In genomic region chr13:63187145-63188143, GRCm38 (mm10) we compare ENCODE assay signal across 9 mouse cellular contexts.
DNase-seq lines count a peak whose midpoint lies in the region; ATAC-seq lines count a peak whose summit lies in the region.
"Had no signal": no experiment of that assay in that cellular context is flagged by ENCODE, and none has a peak within 500 bp of the region (broad histone marks: within the 10 kb centered on the region; RNA-seq: fewer than 3 reads in every experiment).

No protein-coding gene starts in this region.

- H3K9ac ChIP-seq in lung, embryonic 15.5 days, result no peak overlapping the region

- no peak overlapping the region for H3K4me2 ChIP-seq in lung, embryonic 15.5 days

- H3K9me3 ChIP-seq in lung, embryonic 15.5 days, result no peaks in the 10 kb centered on the region

- H3K4me1 ChIP-seq in lung, embryonic 15.5 days, result peaks cover 35% of the 10 kb centered on the region

- peak overlapping the region; percentile 78 for H3K27ac ChIP-seq in lung, embryonic 15.5 days

- intact Hi-C loops in heart, postnatal 10 days (cut with DNase I), result no loop called here

- WGBS in lung, embryonic 15.5 days, result 38% methylated on average over 13 of the region's 13 CpGs

- H3K4me3 ChIP-seq in lung, embryonic 15.5 days, result no peak overlapping the region

- no peak for DNase-seq in frontal cortex, adult 2 months (ENCODE audit: extremely low spot score in 1 of 2, low spot score in 1 of 2)
- peak; percentile 55 for DNase-seq in ZHBTc4 (ENCODE audit: low read depth, low spot score)
- peak; percentile 58 to 59 for DNase-seq in heart, postnatal 10 days
- no peak for DNase-seq in cerebellum, adult 18-20 months
- no peak for DNase-seq in thymus, postnatal 36 days
- DNase-seq: gastrocnemius, postnatal 25 days had no signal

- H3K36me3 ChIP-seq in lung, embryonic 15.5 days, result no peaks in the 10 kb centered on the region

- peak; percentile 40; the same call in 1 of the 2 replicates for ATAC-seq in frontal cortex, adult (ENCODE audit: low TSS enrichment)
- peak; percentile 68; the same call in 1 of the 2 replicates for ATAC-seq in lung, embryonic 15.5 days (ENCODE audit: borderline replicate concordance, extremely low read depth, low FRiP score, low TSS enrichment)
- ATAC-seq in megakaryocyte, adult 5-6 weeks (ENCODE audit: poor library complexity, severe bottlenecking), result no peak

- H3K27me3 ChIP-seq in lung, embryonic 15.5 days, result no peaks in the 10 kb centered on the region

Comparison
In these comparisons a context has a peak if more than half of its experiments do, and no peak if none do; other contexts are left out.
1. DNase-seq: peak in ZHBTc4 (single experiment) and heart, postnatal 10 days (2 of 2); none in frontal cortex, adult 2 months (0 of 2), cerebellum, adult 18-20 months (0 of 2) and thymus, postnatal 36 days (0 of 2).